Mouse (Mus musculus): ENCODE results near the gene Map2. TPM values are rescaled to one million over a fixed set of nuclear protein-coding genes. Genes with fewer than 3 reads are reported as not detected.

Gene Map2
- polyA plus RNA-seq, 1 experiment from 2014 or later: 4.6 TPM

DNA sequence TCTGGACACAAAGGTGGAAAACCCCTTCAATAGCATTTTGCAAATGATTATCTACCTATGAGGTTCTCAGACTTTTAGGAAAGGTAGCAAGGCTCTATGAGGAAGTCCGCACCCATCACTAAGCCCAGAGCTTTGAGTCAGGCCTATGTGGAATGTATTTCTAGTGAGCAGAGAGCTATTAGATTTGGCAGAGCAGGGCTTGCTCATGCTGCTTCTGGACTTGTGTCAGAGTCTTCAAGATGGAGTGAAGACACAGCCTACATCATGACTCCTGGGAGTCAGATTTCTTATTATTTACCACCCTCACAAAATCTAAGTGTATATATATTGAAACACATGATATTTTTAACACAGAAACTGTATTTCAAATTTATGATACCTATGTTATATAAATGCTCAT is 17.3 kb downstream of the Map2 start:
- no peak overlapping the region for H3K4me3 ChIP-seq (ENCODE audit: low read depth, low read length)
- no peaks in the 10 kb centered on the region for H3K4me1 ChIP-seq (ENCODE audit: control insufficient read depth, insufficient read depth, low read length)
- H3K9ac ChIP-seq (ENCODE audit: low read depth, low read length): no peak overlapping the region
- no peak overlapping the region for H3K27ac ChIP-seq (ENCODE audit: low read depth, low read length)
- WGBS (ENCODE audit: insufficient replicate concordance): 92% methylated on average over 1 of the region's 1 CpGs
- H3K4me2 ChIP-seq: no peak overlapping the region
- no peak for ATAC-seq (replicated peaks; ENCODE audit: insufficient number of reproducible peaks, low FRiP score, low TSS enrichment)
- no peaks in the 10 kb centered on the region for H3K9me3 ChIP-seq (replicated peaks; ENCODE audit: control insufficient read depth, low read length)
- no peaks in the 10 kb centered on the region for H3K27me3 ChIP-seq (ENCODE audit: control insufficient read depth, insufficient read depth, low read length)
- no peaks in the 10 kb centered on the region for H3K36me3 ChIP-seq (ENCODE audit: control insufficient read depth, insufficient read depth, low read length)

DNA sequence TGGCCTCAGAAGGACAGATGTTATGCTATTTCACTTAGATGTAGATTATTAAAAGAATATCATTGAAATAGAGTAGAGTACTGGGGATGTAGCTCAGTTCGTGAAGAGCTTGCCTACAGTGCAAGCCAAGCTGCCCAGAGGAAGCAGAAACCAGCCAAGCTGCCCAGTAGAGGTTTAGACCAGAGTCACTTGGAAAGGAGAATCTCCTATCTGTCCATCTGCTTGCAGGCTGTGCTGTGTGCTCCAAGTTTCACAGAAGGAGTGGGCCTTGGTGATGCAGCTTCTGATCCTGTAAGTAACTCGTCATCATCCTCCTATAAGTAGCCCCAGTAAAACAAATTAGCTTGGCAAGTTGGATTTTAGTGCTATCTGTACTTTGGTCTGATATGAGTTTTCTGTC is 17.8 kb downstream of the Map2 start:
- no peaks in the 10 kb centered on the region for H3K4me1 ChIP-seq (ENCODE audit: control insufficient read depth, insufficient read depth, low read length)
- H3K4me3 ChIP-seq (ENCODE audit: low read depth, low read length): no peak overlapping the region
- H3K9ac ChIP-seq (ENCODE audit: low read depth, low read length): no peak overlapping the region
- no peaks in the 10 kb centered on the region for H3K27me3 ChIP-seq (ENCODE audit: control insufficient read depth, insufficient read depth, low read length)
- H3K9me3 ChIP-seq (replicated peaks; ENCODE audit: control insufficient read depth, low read length): no peaks in the 10 kb centered on the region
- WGBS (ENCODE audit: insufficient replicate concordance): 69% methylated on average over 2 of the region's 2 CpGs
- H3K4me2 ChIP-seq: no peak overlapping the region
- no peak overlapping the region for H3K27ac ChIP-seq (ENCODE audit: low read depth, low read length)
- H3K36me3 ChIP-seq (ENCODE audit: control insufficient read depth, insufficient read depth, low read length): no peaks in the 10 kb centered on the region
- no peak for ATAC-seq (replicated peaks; ENCODE audit: insufficient number of reproducible peaks, low FRiP score, low TSS enrichment)

DNA sequence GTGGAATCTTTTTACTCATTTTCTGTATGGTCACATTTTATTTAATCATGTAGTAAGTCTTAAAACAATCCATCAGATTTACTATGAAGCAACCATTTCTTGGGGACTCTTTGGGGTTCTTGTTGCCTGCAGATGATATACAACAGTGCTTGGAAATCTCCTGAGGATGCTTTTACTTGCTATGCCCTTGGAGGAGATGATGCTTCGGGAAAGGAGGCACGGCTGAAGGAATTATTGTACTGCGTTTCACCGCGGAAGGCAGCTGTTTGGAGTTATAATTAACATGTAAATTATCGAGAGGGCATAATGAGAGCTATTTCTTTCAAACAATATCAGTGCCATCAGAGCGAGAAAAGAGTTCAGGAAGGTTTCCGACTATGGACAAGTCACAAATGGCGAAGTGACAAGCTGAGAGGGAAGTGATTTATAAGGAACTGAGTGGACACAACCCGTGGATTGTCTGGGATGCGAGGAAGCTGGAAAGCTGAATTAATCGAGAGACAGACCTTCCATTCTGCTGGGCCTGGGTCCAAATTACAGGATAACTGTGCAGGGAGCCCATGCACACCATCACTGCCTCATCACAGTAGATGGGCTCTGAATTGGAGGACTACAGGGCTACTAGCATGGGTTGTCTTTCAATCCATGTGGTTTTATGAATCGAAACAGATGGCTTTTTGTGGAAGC is 20.1 kb downstream of the Map2 start:
- Histone ChIP-seq H3K27me3 (ENCODE audit: control insufficient read depth, insufficient read depth, low read length) (no peaks in the 10 kb centered on the region), H3K9me3 (replicated peaks; ENCODE audit: control insufficient read depth, low read length) (no peaks in the 10 kb centered on the region), H3K9ac (ENCODE audit: low read depth, low read length) (no peak overlapping the region), H3K27ac (ENCODE audit: low read depth, low read length) (no peak overlapping the region), H3K4me2 (no peak overlapping the region), H3K4me1 (ENCODE audit: control insufficient read depth, insufficient read depth, low read length) (no peaks in the 10 kb centered on the region), H3K4me3 (ENCODE audit: low read depth, low read length) (no peak overlapping the region), H3K36me3 (ENCODE audit: control insufficient read depth, insufficient read depth, low read length) (no peaks in the 10 kb centered on the region)
- ATAC-seq (replicated peaks; ENCODE audit: insufficient number of reproducible peaks, low FRiP score, low TSS enrichment): no peak
- 78% methylated on average over 13 of the region's 13 CpGs for WGBS (ENCODE audit: insufficient replicate concordance)

DNA sequence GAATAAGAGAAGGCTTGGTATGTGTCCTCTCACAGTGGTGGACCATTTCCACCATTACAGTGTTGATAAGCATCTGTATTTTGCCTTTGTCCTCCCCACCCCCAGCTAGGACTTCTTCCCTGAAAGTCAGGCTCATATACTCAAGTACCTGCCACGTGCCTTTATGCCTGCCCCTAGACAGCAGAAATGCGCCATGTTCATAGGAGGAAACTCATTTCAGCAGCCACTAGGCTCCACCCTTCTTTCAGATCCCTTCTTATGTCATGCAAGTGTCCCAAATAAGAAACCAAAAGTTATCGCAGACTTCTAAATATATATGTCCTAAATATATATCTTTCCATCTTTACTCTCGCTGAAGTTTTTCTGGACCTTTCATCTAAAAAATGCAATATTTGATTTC is 21.2 kb downstream of the Map2 start:
- no peak overlapping the region for H3K9ac ChIP-seq (ENCODE audit: low read depth, low read length)
- no peaks in the 10 kb centered on the region for H3K27me3 ChIP-seq (ENCODE audit: control insufficient read depth, insufficient read depth, low read length)
- H3K27ac ChIP-seq (ENCODE audit: low read depth, low read length): no peak overlapping the region
- H3K4me2 ChIP-seq: no peak overlapping the region
- WGBS (ENCODE audit: insufficient replicate concordance): 84% methylated on average over 4 of the region's 4 CpGs
- no peaks in the 10 kb centered on the region for H3K36me3 ChIP-seq (ENCODE audit: control insufficient read depth, insufficient read depth, low read length)
- H3K4me1 ChIP-seq (ENCODE audit: control insufficient read depth, insufficient read depth, low read length): no peaks in the 10 kb centered on the region
- no peak overlapping the region for H3K4me3 ChIP-seq (ENCODE audit: low read depth, low read length)
- no peaks in the 10 kb centered on the region for H3K9me3 ChIP-seq (replicated peaks; ENCODE audit: control insufficient read depth, low read length)
- ATAC-seq (replicated peaks; ENCODE audit: insufficient number of reproducible peaks, low FRiP score, low TSS enrichment): no peak

DNA sequence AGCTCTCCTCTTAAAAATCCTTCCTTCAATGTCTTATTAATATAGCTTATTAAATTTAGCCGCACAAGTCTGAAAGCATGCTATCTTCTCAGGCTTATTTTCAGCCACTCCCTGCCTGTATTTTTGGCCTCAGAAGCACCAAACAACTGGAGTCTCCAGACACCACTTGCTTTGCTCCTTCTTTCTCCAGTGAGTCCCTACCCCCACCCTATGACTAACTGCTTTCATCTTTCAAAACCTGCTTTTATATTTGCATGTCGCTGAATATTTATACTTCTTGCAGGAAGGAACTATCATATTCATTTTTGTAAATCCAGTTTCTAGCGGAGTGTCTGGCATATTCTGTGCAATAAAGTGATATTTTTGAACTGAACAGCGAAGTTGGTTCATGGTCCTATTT is 21.6 kb downstream of the Map2 start:
- Histone ChIP-seq H3K36me3 (ENCODE audit: control insufficient read depth, insufficient read depth, low read length) (no peaks in the 10 kb centered on the region), H3K4me3 (ENCODE audit: low read depth, low read length) (no peak overlapping the region), H3K4me1 (ENCODE audit: control insufficient read depth, insufficient read depth, low read length) (no peaks in the 10 kb centered on the region), H3K9me3 (replicated peaks; ENCODE audit: control insufficient read depth, low read length) (no peaks in the 10 kb centered on the region), H3K9ac (ENCODE audit: low read depth, low read length) (no peak overlapping the region), H3K27ac (ENCODE audit: low read depth, low read length) (no peak overlapping the region), H3K4me2 (no peak overlapping the region), H3K27me3 (ENCODE audit: control insufficient read depth, insufficient read depth, low read length) (no peaks in the 10 kb centered on the region)
- no peak for ATAC-seq (replicated peaks; ENCODE audit: insufficient number of reproducible peaks, low FRiP score, low TSS enrichment)
- 82% methylated on average over 4 of the region's 4 CpGs for WGBS (ENCODE audit: insufficient replicate concordance)

DNA sequence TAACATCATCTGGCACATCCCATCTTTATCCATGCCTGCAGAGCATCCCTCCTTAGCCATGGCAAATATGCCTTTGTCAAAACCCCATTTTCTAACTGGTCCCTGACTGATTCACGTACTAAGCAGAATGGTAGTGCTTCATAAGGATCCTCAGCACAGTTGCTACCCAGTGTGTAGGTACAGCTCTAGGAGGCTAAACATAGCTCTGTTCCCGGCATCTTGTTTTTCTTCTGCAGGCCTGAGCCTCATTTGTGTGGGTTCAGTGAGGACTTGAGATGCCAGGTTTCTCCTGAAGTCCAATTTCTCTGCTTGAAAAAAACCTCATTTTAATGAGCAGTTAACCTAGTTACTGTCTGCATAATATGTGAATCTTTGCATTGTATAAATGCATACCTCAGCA is 30.4 kb downstream of the Map2 start:
- H3K9ac ChIP-seq (ENCODE audit: low read depth, low read length): no peak overlapping the region
- no peaks in the 10 kb centered on the region for H3K36me3 ChIP-seq (ENCODE audit: control insufficient read depth, insufficient read depth, low read length)
- no peak for ATAC-seq (replicated peaks; ENCODE audit: insufficient number of reproducible peaks, low FRiP score, low TSS enrichment)
- no peak overlapping the region for H3K27ac ChIP-seq (ENCODE audit: low read depth, low read length)
- H3K4me3 ChIP-seq (ENCODE audit: low read depth, low read length): no peak overlapping the region
- H3K9me3 ChIP-seq (replicated peaks; ENCODE audit: control insufficient read depth, low read length): no peaks in the 10 kb centered on the region
- no peak overlapping the region for H3K4me2 ChIP-seq
- no peaks in the 10 kb centered on the region for H3K4me1 ChIP-seq (ENCODE audit: control insufficient read depth, insufficient read depth, low read length)
- WGBS (ENCODE audit: insufficient replicate concordance): 74% methylated on average over 2 of the region's 2 CpGs
- H3K27me3 ChIP-seq (ENCODE audit: control insufficient read depth, insufficient read depth, low read length): no peaks in the 10 kb centered on the region

DNA sequence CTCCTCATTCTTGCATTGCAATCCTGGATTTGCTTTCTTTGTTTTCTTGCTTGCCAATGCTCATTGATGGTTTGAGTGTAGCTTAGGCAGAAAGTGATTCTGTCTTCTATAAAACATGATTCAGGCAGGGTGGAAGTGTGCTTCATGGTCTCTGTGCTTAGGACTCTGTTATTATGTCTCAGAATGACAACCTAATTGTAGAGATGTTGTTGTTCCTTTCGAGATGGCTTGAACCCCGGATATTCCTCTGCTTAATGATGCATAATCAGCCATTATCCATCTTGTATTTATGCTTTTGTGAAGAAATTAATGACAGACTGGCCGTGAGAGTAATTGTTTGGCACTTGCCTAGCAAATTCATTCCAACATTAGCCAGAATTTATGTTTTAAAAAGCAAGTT is 31.8 kb downstream of the Map2 start:
- no peak overlapping the region for H3K27ac ChIP-seq (ENCODE audit: low read depth, low read length)
- H3K36me3 ChIP-seq (ENCODE audit: control insufficient read depth, insufficient read depth, low read length): no peaks in the 10 kb centered on the region
- no peaks in the 10 kb centered on the region for H3K4me1 ChIP-seq (ENCODE audit: control insufficient read depth, insufficient read depth, low read length)
- no peak overlapping the region for H3K9ac ChIP-seq (ENCODE audit: low read depth, low read length)
- no peaks in the 10 kb centered on the region for H3K9me3 ChIP-seq (replicated peaks; ENCODE audit: control insufficient read depth, low read length)
- no peak overlapping the region for H3K4me3 ChIP-seq (ENCODE audit: low read depth, low read length)
- H3K4me2 ChIP-seq: no peak overlapping the region
- 72% methylated on average over 3 of the region's 3 CpGs for WGBS (ENCODE audit: insufficient replicate concordance)
- H3K27me3 ChIP-seq (ENCODE audit: control insufficient read depth, insufficient read depth, low read length): no peaks in the 10 kb centered on the region
- no peak for ATAC-seq (replicated peaks; ENCODE audit: insufficient number of reproducible peaks, low FRiP score, low TSS enrichment)

DNA sequence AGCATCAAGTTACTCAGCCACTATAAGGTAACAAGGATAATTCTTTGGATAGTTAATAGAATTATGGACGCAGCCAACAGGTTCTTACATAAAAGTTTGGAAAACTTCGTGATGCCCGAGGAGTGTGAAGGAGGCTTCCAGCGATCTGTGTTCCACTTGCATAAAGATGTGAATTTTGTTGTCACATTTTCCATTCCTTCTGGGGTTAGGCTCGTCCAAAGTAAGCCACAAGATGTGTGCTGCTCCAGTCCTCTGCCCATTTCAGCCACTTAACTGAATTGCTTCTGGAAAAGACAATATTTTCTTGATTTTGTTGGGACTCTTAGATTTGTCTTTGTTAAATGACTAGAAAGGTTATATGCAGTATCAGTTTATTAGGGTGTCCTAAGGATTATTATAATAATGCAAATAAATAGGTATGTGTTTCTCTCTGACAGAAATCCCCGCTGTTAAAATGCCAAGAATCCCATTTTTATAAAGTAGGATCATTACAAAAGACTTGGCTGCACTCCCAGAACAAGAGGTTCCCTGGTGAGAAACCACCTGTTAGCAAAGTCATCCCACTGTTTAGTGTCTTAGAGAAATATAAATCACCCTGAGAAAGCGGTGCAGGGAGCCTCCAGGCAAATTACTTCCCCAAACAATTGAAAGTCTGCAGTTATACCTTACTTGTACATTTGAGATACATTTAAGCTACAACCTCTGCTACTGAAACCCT is 36.2 kb downstream of the Map2 start:
- Histone ChIP-seq H3K36me3 (ENCODE audit: control insufficient read depth, insufficient read depth, low read length) (no peaks in the 10 kb centered on the region), H3K4me3 (ENCODE audit: low read depth, low read length) (no peak overlapping the region), H3K27me3 (ENCODE audit: control insufficient read depth, insufficient read depth, low read length) (no peaks in the 10 kb centered on the region), H3K9ac (ENCODE audit: low read depth, low read length) (no peak overlapping the region), H3K4me1 (ENCODE audit: control insufficient read depth, insufficient read depth, low read length) (no peaks in the 10 kb centered on the region), H3K9me3 (replicated peaks; ENCODE audit: control insufficient read depth, low read length) (no peaks in the 10 kb centered on the region), H3K27ac (ENCODE audit: low read depth, low read length) (no peak overlapping the region), H3K4me2 (no peak overlapping the region)
- no peak for ATAC-seq (replicated peaks; ENCODE audit: insufficient number of reproducible peaks, low FRiP score, low TSS enrichment)
- WGBS (ENCODE audit: insufficient replicate concordance): 74% methylated on average over 7 of the region's 7 CpGs

DNA sequence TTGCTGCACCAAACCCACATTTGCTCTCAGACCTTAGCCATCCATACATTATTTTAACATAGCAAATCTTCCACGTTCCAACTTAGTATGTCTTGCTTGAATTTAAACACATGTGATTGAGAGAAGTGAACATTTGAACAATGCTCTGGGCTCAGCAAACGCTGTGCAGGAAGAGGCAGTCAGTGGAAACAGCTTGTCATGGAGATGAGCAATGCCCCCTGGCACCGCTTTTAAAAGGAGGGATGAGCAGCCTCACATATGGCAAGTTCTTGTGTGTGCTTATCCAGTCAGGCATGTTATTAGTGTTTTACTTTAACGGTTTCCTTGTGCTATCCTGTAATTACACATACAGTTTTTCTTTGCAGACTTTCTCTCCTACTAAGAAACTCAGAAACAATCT is 46.4 kb downstream of the Map2 start:
- no peaks in the 10 kb centered on the region for H3K36me3 ChIP-seq (ENCODE audit: control insufficient read depth, insufficient read depth, low read length)
- no peak overlapping the region for H3K4me2 ChIP-seq
- no peaks in the 10 kb centered on the region for H3K4me1 ChIP-seq (ENCODE audit: control insufficient read depth, insufficient read depth, low read length)
- no peak for ATAC-seq (replicated peaks; ENCODE audit: insufficient number of reproducible peaks, low FRiP score, low TSS enrichment)
- H3K9ac ChIP-seq (ENCODE audit: low read depth, low read length): no peak overlapping the region
- WGBS (ENCODE audit: insufficient replicate concordance): 73% methylated on average over 4 of the region's 4 CpGs
- H3K9me3 ChIP-seq (replicated peaks; ENCODE audit: control insufficient read depth, low read length): no peaks in the 10 kb centered on the region
- H3K4me3 ChIP-seq (ENCODE audit: low read depth, low read length): no peak overlapping the region
- no peak overlapping the region for H3K27ac ChIP-seq (ENCODE audit: low read depth, low read length)
- no peaks in the 10 kb centered on the region for H3K27me3 ChIP-seq (ENCODE audit: control insufficient read depth, insufficient read depth, low read length)

All from heart, embryonic 11.5 days (tissue).